Mouse (Mus musculus) erythroblast, adult 5-6 weeks (primary cell): Measurements from ENCODE around the gene Pdia5. TPM values are rescaled to one million over a fixed set of nuclear protein-coding genes. Genes with fewer than 3 reads are reported as not detected.

ENCODE experiments used
- ATAC-seq: replicated peaks from 2 replicates; pipeline ENCODE4 v1.8.0; 2016; ENCODE audit warnings: moderate number of reproducible peaks, mild to moderate bottlenecking, moderate TSS enrichment, inconsistent platforms; ENCODE audit not compliant: poor library complexity, low FRiP score, severe bottlenecking
- total RNA-seq, 2 experiments: library from RNA; stranded (forward) in 1 of 2; stranded (reverse) in 1 of 2; fragments of 150-400 nt in 1 of 2; fragments of 200-764, 138-1000 nt in 1 of 2; gene quantifications; 2 replicates each; pipeline versions ENCODE4 v1.2.3 to v1.2.4; 2015 to 2017; ENCODE audit warnings: low replicate concordance in 2 of 2

Pdia5 gene
- total RNA-seq, 2 experiments from 2014 or later = 1.2 to 4.0 TPM

- ATAC-seq = no peak
Measured at GRCm38 (mm10) chr16:35456305-35456704, 34.4 kb downstream of the Pdia5 start.

- no peak for ATAC-seq
Measured at GRCm38 (mm10) chr16:35455822-35456221, 34.9 kb downstream of the Pdia5 start.

- no peak for ATAC-seq
Measured at GRCm38 (mm10) chr16:35450018-35450630, 40.5 kb downstream of the Pdia5 start.

- ATAC-seq = no peak
Measured at GRCm38 (mm10) chr16:35442026-35442415, 48.7 kb downstream of the Pdia5 start.

- ATAC-seq = no peak
Measured at GRCm38 (mm10) chr16:35441346-35442025, 49.2 kb downstream of the Pdia5 start.

- ATAC-seq = no peak
Measured at GRCm38 (mm10) chr16:35439046-35439445, 51.6 kb downstream of the Pdia5 start.

GRCm38 (mm10) chr16:35431608-35432007, 59.1 kb downstream of the Pdia5 start:
- ATAC-seq = no peak

- no peak for ATAC-seq
Measured at GRCm38 (mm10) chr16:35424926-35425325, 65.7 kb downstream of the Pdia5 start.

GRCm38 (mm10) chr16:35423250-35424139, 67.2 kb downstream of the Pdia5 start:
- no peak for ATAC-seq

- no peak for ATAC-seq
Measured at GRCm38 (mm10) chr16:35422705-35423104, 68.0 kb downstream of the Pdia5 start.

- no peak for ATAC-seq
Measured at GRCm38 (mm10) chr16:35422141-35422540, 68.5 kb downstream of the Pdia5 start.

- no peak for ATAC-seq
Measured at GRCm38 (mm10) chr16:35414616-35415015, 76.1 kb downstream of the Pdia5 start.

- no peak for ATAC-seq
Measured at GRCm38 (mm10) chr16:35406706-35407105, 84.0 kb downstream of the Pdia5 start.

- ATAC-seq = no peak
Measured at GRCm38 (mm10) chr16:35406166-35406565, 84.5 kb downstream of the Pdia5 start.

GRCm38 (mm10) chr16:35405348-35406080, 85.2 kb downstream of the Pdia5 start:
- no peak for ATAC-seq

- no peak for ATAC-seq
Measured at GRCm38 (mm10) chr16:35404864-35405263, 85.8 kb downstream of the Pdia5 start.

GRCm38 (mm10) chr16:35403891-35404290, 86.8 kb downstream of the Pdia5 start:
- ATAC-seq = no peak

- ATAC-seq = no peak
Measured at GRCm38 (mm10) chr16:35403356-35403755, 87.3 kb downstream of the Pdia5 start.

- no peak for ATAC-seq
Measured at GRCm38 (mm10) chr16:35392813-35393212, 97.9 kb downstream of the Pdia5 start.

- no peak for ATAC-seq
Measured at GRCm38 (mm10) chr16:35385654-35386053, 105.0 kb downstream of the Pdia5 start.
